Mouse (Mus musculus) ovary, postnatal 14 days (tissue): Measurements from ENCODE around the gene Bdp1.
"Not testable (repeated sequence)": the region's sequence is repeated elsewhere in the genome, so short reads cannot be mapped to it uniquely, and the experiment has no call there.

ENCODE experiments used
- DNase-seq: peaks from one replicate; pipeline ENCODE4 v3.0.0; 2022; ENCODE audit warnings: low spot score

The Bdp1 gene

DNA sequence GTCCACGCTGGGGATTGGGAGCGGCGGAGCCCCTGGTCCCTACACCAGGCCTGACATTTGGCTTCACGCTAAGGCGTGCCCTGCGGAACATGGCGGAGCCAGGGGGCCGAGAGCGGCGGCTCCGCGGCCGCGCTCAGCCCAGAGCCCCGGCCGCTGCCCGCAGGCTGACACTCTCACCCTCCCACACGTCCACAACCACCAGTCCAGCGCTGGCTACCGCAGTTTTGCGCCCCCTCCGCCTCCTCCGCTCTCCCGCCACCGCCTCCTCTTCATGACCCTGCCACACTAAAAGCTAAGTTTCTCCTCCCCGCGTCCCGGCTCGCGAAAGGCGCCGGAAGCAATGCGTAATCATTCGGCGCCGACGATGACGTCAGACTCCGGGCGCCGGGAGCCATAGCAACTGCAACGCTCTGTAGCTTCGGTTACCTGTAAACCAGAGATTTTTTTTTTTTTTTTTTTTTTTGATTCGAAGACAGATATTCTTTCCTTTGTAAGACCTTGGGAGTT lies at the start of gene Bdp1:
Gene Bdp1 (minus strand): TSS at position 323 of the 507 bp plus-strand sequence.
- peak; percentile 99 for DNase-seq

DNA sequence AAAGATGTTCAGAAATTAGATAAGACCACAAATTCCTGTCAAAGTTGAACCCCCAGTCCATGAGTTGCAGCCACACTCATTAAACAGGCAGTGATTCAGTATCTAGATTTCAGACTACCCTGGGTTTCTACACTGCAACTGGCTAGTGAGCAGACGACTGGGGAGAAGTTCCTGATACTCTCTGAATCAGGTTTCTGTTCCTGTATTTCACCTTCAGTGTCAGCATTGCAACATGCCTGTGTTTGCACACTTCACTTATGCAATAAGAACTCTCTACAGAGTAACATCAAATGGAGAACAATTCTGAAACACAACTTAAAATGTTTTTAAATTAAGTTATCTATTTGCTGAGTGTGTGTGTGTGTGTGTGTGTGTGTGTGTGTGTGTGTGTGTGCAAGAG lies 48.8 kb upstream of the Bdp1 start:
- no peak for DNase-seq

DNA sequence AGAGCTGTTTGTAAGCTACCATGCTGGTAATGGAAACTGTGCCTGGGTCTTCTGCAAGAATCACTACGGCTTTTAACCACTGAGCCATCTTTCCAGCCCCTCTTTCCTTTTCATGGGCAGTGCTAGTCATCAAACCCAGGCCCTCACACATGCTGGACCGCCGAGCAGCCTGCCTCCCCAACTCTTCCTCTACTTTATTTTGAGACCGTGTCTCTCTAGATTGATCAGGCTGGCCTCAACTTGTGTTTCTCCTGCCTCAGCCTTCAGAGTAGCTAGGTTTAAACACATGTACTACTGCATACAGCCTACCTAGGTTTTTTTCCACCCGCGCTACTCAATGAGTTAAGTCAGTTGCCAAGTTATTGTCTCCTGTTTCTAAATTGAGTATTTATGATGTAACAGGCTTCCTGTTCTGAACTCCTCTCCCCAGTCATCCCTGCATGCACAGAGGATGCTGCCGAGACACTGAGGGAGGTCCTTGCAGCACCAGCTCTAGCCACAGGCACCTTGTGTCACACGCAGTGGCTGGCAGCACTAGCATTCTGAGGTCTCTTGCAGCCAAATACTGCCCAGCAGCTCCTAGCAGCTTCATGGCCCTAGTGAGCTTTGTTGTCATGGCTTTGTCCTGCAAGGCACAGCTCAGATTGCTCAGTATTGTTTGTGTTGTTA lies 37.9 kb upstream of the Bdp1 start:
- no peak for DNase-seq

DNA sequence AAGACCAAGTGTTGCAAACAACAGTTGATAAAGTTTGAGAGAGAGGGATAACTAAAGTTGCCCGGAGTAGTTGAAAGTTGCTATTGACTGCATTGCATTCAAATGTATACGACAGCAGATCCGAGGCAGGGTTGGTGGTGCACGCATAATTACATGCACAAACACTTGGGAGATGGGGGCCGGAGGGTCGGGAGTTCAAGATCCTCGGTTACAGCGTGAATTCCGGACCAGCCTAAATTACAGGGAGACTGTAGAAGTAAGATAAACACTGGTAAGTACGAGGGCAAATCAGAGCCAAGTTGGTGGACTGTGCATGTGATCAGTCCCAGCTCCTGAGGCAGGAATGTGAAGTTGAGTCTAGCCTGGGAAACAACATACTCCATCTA lies 21.4 kb upstream of the Bdp1 start:
- no peak for DNase-seq

DNA sequence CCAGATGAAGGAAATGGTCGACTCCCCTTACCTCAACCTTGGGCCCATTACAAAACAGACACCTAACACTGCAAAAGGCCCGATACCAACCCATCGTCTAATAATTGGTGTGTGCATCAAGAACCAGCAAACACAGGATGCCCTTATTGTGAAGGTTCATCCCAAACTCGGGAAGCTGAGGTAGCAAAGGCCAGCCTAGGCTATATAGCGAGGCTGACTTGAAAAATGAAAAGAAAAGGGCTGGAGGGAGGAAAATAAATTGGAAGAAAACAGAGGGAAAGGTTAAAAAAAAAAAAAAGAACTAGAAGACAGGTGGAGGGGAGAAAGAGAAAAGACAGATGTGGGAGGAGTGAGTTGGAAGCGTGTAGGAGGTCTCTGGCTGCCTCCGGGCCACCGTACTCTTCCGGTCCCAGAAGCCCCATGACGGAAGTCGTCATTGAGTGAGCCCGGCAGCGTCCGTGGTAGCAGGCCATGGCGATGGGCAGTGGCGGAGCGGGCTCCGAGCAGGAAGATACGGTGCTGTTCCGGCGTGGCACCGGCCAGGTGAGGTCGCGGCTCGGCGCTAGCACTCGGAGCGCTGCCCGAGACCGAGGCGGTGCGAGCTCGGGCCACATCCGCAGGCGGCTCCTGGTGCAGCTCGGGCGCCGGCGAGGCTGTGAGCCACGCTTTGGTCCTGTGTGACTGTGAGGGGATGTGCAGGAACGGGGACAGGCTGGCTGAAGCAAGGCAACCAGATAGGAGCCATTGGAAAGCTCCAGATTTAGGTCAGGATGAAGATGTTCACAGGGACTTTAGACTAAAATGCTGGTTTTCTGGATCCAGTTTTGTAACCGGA lies 20.8 kb upstream of the Bdp1 start, which contains the start of gene Smn1:
Gene Smn1 (plus strand): TSS at position 430 of the 835 bp plus-strand sequence.
- DNase-seq, result peak; percentile 83

DNA sequence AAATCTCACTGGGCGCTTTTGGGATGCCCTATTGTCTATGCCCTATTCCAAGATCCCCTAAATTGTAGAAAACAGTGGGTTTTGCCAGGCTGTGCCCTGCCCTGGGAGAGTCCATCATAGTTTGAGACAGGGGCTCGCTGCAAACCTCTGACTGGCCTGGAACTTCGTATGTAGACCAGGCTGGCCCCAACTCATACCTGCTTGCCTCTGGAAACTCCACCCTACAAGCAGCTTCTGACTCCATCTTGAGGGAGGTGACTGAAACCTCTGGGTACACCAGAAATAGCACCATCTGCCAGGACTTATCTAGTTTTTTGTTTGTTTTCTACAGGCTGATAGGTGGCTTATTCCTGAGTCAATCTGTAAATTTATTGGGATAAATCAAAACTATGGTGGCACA lies 20.1 kb upstream of the Bdp1 start:
- no peak for DNase-seq

DNA sequence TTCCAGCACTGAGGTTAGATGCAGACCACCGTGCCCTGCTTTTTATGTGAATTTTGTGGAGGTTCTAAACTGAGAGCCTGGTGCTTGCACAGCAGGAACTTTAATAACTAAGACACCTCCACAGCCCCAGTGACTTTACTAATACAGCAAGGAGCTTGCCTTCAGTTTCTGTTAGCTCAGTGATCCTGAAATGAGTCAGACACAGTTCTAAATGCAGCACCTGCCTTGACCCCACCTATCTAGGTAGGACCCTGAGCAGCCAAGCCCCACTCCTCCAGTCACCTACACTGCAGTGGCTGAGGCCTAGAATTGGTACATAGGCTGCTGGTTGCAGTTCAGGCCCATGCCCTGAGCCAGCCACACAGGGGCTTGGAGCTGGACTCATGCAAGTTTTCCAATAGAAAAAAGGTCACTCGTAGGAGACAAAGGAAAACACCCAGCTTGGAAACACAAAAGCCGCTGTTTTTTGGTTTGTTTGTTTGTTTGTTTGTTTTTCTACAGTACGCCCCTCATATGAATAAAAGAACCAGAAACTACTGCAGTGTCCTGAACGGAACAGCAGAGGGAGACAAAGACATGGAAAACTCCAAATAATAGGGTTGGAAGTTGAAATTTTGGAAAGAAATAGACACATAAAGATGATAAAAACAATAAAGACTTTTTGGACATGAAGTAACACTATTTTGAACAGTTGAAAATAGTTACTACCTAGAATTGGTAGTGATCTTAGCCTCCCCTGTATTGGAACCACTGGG lies 8.5 kb upstream of the Bdp1 start:
- DNase-seq, result peak; percentile 11

DNA sequence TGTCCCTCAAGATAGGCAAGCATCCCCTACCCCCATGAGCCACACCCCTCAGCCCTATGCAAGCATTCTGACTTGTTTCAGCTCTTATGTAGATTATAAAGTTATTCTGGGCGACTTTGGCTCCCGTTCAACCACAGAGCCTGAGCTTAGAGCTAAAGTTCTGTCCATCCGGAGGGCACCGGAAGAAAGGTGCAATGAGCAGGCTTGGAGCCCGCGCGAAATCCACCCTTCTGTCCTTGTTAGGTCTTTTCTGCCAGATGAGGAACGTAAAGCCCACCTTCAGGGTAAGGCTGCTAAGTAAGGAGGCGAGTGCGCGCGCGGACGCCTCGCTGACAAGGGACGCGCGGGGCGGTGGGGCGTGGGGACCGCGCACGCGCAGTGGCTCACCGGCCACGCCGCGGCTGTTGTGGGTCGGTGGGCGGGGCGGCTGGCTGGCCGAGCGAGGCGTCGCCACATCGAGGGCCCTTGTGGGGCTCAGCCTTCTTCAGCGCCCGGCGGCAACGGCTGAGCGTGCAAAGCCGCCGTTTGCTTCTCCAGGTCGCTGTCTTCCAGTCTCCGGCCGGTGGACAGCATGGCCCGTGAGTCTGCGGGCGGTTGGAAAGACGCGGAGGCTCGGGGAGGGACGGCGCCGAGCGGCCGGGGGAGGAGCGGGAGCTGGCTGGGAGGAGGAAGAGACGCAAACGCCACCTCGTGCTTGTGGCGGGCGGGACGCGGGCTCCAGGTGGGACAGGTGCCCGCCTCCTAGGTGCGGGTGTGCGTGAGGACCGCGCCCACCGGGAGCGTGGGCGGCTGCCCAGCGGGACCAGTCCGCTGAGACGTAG lies 4.0 kb upstream of the Bdp1 start, which contains the start of gene Serf1:
Gene Serf1 (plus strand): TSS at position 361 of the 821 bp plus-strand sequence.
- peak; percentile 73 for DNase-seq

DNA sequence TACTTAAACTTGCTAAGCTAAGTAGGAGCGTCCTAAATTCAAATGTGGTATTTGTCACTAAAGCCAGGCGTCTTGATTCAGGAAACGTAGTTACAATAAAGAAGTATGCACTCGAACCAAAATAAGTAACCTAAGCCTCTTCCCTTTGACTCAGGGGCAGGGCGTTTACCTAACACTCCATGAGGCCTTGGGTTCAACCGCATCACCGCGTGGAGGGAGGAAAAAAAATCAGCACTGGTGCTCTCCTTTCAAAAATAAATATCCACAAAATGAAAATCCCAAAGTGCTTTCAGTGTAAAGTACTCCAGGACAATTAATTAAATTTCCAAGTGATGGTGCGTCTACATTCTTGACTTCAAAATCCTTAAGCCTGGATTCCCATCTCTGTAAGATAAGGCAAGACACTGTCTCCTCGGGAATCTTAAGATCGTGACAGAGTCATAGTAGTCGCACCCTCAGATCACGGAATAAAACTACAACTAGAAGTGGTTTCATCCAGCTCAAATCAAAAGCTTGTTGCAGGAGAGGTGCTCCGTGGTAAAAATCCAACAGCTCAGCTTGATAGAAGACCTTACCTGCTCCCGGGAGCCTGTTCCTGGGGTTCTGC lies 715 bp downstream of the Bdp1 start:
- no peak for DNase-seq

DNA sequence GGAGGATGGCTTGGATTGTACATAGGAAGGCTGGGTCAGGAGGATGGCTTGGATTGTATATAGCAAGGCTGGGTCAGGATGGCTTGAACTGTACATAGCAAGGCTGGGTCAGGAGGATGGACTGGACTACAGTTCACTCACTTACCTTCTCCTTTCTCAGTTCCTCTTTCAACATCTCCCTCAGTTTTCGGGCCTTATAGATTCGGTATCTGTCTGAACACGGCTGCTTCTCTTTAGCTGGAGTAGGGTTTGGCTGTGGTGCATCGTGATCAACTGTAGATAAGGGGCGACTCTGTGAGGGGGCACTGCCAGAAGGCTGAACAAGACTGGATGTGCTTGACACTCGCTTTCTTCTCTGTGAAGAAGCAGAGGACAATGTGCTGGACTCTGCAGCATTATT lies 5.1 kb downstream of the Bdp1 start:
- DNase-seq, result no peak

DNA sequence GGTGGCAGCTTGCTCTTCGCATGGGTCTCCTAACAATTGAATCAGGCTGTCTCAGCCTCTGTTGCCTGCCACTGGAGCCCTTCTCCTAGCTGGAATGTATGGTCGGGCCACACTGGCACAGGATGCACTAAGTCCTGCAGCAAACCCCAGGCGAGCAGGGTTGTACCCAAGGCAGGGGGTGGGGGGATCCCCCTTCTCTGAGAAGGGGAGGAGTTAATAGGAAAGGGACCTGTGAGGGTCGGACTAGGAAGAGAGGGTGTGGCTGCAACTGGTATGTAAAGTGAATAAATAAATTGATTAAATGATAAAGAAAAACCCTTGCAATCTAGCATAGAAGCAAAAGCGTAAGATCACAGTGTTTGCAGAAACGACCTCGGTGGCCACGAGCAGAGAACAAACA lies 32.4 kb downstream of the Bdp1 start:
- DNase-seq, result no peak

DNA sequence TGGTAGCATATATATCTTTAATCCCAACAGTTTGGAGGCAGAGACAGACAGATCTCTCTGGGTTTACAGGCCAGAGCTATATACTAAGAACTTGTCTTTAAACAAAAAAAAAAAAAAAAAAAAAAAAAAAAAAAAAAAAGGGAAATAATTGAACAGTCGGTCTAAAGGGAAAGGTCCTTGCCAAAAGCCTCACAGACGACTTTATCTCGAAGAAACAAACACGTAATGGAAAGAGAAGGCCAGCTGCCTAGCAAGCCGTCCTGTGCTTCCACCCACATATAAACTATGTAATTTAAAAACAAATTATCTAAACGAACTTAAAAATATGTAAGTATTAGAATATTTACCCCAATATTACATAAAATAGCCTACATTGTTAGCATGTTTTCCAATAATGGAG lies 36.0 kb downstream of the Bdp1 start:
- DNase-seq, result no peak

DNA sequence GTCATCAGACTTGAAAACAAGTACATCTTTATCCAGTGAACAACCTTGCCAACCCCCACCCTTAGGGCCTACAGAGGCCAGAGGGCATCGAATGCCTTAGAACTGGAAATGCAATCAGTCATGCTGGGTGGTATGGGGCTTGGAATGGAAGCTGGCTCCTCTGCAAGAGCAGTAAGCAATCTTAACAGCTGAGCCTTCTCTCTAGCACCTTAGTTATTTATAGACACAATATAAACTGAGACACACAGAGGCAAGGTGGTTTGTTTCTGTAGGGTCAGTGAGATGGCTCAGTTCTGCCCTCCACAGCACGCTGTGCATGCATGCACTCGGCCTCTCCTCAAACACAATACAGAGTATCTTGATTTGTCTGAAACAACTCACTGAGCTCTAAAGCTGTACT lies 39.9 kb downstream of the Bdp1 start:
- no peak for DNase-seq

DNA sequence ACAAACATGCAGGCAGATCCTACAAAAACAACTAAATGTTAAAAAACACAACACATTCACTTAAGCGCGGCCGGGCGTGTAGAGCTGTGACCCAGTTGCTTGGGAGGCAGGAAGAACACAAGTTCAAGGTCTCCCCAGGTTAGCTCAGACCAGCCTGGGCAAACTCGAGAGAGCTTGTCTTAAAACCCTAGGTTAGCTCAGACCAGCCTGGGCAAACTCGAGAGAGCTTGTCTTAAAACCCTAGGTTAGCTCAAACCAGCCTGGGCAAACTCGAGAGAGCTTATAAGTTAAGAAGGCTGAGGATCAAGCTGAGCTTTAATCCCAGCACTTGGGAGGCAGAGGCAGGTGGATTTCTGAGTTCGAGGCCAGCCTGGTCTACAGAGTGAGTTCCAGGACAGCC lies 46.1 kb downstream of the Bdp1 start:
- not testable (repeated sequence) for DNase-seq

DNA sequence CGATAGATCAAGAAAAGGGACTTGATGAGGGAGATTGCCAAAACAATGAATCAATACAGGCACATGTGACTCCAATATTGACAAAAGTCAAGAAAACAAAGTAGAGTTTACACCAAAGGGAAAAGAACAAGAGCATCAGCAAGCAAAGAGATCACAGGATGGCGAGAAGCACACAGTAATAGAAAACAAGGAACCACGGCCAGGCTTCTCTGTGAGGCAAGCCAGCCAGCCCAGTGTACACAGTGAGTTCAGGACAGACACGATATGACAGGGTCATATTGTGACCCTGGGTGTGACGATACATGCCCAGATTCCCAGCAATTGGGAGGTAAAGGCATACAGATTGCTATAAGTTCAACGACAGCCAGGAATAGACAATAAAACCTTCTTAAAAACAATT lies 77.9 kb downstream of the Bdp1 start:
- DNase-seq, result no peak

DNA sequence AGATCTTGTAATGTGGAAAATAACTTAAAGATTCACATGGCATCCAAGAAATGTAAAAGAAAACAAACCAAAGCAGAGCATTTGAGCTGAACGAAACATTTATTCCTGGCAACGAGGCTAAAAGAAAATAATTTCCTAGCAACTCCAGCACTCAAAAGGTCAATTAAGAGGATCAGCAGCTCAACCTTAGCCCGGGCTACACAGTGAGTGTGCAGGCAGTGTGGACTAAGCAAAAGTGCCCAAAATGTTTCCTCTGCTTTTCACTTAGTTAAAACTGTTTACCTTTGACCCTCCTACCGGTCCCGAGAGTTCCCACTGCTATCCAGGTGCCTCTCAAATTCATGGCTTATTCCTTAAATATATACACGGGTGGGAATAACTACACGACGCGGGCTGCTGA lies 87.0 kb downstream of the Bdp1 start:
- no peak for DNase-seq

DNA sequence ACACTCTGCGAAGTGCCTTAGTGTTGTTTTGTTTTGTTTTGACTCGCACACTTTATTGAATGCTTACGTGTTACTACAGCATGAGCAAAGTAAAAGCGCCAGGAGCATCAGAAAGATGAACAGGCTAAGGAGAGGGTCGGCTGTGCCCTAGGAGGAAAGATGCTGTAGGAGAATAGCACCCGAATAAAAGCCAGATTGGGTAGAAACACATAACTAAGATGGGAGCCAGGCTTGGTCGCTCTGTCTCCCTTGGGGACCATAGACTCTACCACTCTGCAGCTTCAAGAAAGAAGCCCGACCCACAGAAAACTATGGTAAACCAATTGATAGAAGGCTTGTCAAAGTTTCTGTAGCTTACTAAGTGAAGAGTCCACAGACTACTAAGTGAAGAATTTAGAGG lies 87.9 kb downstream of the Bdp1 start:
- no peak for DNase-seq

DNA sequence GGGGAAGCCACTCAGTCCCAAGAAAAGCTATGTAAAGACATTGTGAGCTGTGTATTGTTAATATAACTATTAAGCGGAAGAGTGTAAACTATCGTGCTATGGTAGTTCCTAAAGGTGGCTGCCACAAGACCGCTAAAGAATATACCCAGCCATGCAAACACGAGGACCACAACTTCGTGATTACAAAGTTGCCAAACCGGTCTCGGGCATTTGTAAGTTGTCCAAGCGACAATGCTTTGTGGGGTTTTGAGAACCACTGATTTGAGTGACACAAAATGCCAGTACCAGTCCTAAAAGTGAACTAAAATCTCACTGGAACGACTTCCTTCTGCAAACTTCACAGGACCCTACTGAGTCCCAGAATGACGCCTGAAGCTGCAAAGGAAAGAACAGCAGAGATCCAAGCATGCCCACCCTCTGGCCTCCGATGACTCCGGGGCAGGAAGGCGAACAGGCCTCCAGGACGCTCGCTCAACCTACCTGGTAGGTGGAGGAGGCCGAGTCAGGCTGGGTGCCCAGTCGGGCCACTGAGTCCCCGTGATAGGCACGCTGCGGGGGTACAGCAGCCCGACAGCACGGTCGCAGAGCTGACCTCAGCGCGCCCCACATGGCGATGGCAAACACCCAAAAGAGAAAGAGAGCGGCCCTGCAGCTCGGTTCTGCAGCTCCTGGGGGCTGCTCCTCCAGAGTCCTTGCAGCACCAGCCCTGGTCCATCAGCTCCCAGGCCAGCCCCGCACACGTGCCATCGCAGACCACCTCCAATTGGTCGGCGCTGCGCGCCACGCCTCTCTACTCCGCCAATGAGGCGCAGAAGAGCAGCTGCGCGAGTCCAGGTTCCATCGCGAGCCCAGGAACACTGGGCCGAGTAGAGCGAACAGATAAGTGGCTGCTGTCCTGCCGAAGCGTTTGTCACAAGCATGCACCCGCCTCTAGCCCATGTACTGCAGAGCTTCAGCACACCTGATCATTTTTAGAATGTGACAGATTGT lies 88.7 kb downstream of the Bdp1 start, which contains the start of gene Mccc2:
Gene Mccc2 (minus strand): TSS at position 734 of the 990 bp plus-strand sequence.
- peak; percentile 57 for DNase-seq

DNA sequence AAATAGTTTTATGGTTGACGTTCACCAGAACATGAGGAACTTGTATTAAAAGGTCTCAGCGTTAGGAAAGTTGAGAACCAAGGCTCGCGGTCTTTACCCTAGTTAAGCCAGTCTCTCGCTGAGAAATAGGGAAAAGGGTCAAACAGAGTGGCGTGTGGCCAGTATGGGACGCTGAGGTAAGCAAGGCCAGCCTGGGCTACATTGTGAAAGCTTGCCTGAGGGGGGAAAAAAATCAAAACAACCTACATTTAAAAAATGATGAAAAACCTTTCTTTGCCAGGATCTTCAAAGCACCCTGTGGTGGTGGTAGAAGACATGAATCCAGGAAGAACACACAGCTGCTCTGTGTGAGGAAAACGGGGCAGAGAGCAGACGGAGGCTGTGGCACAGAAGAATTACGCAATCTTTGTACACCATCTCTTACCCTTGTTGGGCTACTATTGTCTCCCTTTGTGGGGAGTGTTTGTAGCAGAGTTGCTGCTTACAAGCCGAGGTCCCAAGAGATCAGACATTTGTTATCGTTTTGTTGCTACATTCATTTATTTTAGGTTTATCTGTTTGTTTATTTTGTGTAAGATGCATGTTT lies 97.9 kb downstream of the Bdp1 start:
- no peak for DNase-seq
